Mouse (Mus musculus) gastrocnemius, postnatal 14 days (tissue): Measurements from ENCODE around the gene Cdkn1a. TPM values are rescaled to one million over a fixed set of nuclear protein-coding genes. Genes with fewer than 3 reads are reported as not detected.

Experiments used
- DNase-seq: peaks from one replicate; pipeline ENCODE4 v3.0.0; 2021; ENCODE audit warnings: mixed read lengths
- intact Hi-C: fragments of 180-260 bp; cut with DNase I; formaldehyde crosslinking; loops from one replicate; pipeline ENCODE4 v1.15.1; 2025; ENCODE audit warnings: low total_unique reads
- total RNA-seq, 2 experiments: library from RNA; stranded (reverse); gene quantifications; 2 replicates each; pipeline ENCODE4 v1.2.3; 2021

Cdkn1a gene
- total RNA-seq, 2 experiments from 2014 or later: 24.1 to 70.7 TPM

DNA sequence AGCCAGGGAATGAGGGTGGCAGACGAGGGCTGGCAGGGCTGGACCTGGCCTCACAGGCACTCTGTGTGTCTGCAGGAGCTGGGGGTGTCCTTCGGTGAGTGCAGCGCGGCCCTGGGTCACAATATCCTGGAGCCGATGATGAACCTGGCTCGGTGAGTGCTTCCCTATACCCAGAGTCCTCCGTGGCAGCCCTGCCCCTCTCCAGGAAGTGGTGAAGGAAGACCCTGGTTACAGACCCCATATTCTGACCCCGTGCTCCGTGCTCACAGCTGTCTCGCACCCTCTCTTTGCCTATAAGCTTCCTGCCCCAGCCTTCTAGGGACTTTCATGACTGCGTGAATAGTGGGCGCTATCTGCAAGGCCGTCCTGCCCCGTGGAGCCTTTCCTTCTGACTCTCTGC, 56.5 kb downstream of the Cdkn1a start:
- intact Hi-C loops: no loop called here
- no peak for DNase-seq

DNA sequence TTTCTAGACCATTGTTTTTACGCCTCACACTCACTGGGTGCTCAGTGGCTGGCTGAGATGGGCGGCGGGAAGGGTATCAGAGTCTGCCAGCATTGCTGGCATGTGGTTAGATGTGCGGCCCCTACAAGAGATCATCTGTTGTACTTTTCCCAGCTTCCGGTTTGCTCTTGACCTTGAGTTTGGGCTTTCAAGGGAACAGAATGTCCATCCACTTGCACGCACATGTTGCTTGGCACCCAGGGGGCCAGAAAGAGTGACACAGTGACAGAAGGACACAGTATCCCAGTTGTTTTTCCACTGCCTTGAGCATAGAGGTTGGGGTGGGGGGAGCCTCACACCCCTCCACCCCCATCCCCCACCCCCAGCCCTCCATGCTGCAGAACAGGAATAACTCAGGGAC, 57.0 kb downstream of the Cdkn1a start:
- intact Hi-C loops: no loop called here
- DNase-seq: no peak

- DNase-seq: no peak
- intact Hi-C loops: loop anchor here (5.0 kb wide), 1 partner anchor 37 kb away; the partner anchor contains the start of gene Rab44
These were observed 59.0 kb downstream of the Cdkn1a start for GRCm38 (mm10) chr17:29149766-29150165.

Other genes with a start within 250 kb of the Cdkn1a start
- under 1 TPM in 1 of 2 experiments, not detected in 1; 0.04 TPM for gene Pnpla1, start 232.6 kb upstream of the Cdkn1a start, total RNA-seq
- gene 4930539E08Rik, start 175.7 kb upstream of the Cdkn1a start, total RNA-seq: under 1 TPM in 1 of 2 experiments, not detected in 1; 0.04 TPM
- gene Pxt1, start 147.1 kb upstream of the Cdkn1a start, total RNA-seq: not detected
- 10 to 100 TPM; 36.8 to 39.4 TPM for gene Kctd20, start 139.0 kb upstream of the Cdkn1a start, total RNA-seq
- gene Stk38, start 83.0 kb upstream of the Cdkn1a start, total RNA-seq: 10 to 100 TPM; 25.3 to 29.0 TPM
- 10 to 100 TPM; 50.7 to 52.3 TPM for gene Srsf3, start 58.3 kb upstream of the Cdkn1a start, total RNA-seq
- gene Rab44, start 23.2 kb downstream of the Cdkn1a start, total RNA-seq: 1 to 10 TPM; 1.2 to 1.6 TPM
- gene Cpne5, start 147.2 kb downstream of the Cdkn1a start, total RNA-seq: under 1 TPM; 0.07 to 0.39 TPM
- 1 to 10 TPM; 8.4 to 9.7 TPM for gene Ppil1, start 173.2 kb downstream of the Cdkn1a start, total RNA-seq
- 100 to 1,000 TPM; 115 TPM for gene BC004004, start 177.8 kb downstream of the Cdkn1a start, total RNA-seq
- 10 to 100 TPM; 25.4 to 37.9 TPM for gene Pi16, start 226.7 kb downstream of the Cdkn1a start, total RNA-seq